Mouse (Mus musculus): ENCODE measurements around the gene Tmem198b.

Tmem198b gene

DNA sequence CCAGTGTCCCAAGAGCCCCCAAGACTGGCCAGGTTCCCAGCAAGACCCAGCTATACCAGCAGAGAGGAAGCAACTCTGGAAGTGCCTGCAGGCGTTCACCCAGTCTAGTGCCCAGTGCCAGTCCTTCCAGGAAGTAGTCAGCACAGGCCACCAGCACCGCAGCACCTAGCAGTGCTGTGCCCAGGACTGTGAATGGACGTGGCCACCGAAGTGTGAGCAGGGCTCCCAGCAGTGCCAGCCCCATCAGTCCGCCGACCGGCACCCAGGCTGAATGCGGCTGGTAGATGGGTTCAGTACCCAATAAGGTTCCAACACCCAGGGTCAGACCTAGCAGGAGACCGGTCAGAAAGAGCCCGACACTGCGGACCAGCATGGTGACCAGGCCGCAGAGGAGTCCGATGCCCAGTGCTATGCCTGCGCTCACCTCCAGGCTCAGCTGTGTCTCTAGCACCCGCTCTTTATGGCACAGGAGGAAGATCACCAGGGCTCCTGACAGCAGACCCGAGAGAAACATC is 2.1 kb downstream of the Tmem198b start:
- no peak for DNase-seq (ENCODE audit: low read depth, low spot score)

- DNase-seq (ENCODE audit: low read depth, low spot score) = no peak
Measured at GRCm38 (mm10) chr10:128798676-128799075, 5.5 kb downstream of the Tmem198b start.

GRCm38 (mm10) chr10:128795581-128795980 is 8.6 kb downstream of the Tmem198b start:
- peak; percentile 82 for DNase-seq (ENCODE audit: low read depth, low spot score)

GRCm38 (mm10) chr10:128794391-128794790 is 9.8 kb downstream of the Tmem198b start:
- no peak for DNase-seq (ENCODE audit: low read depth, low spot score)

DNA sequence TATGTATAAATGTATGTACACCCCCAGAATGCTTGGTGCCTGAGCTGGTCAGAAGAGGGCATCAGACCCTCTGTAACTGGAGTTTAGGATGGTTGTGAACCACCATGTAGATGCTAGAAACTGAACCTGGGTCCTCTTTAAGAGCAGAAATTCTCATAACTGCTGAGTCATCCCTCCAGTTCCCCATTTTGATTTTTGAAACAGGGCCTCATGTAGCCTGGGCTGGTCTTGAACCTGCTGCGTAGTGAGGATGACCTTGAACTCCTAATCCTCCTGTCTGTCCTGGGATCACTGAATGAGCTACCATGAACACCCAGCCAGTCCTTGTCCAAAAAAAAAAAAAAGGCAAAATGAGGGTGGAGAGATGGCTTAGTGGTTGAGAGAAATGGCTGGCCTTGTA is 10.9 kb downstream of the Tmem198b start:
- no peak for DNase-seq (ENCODE audit: low read depth, low spot score)

DNA sequence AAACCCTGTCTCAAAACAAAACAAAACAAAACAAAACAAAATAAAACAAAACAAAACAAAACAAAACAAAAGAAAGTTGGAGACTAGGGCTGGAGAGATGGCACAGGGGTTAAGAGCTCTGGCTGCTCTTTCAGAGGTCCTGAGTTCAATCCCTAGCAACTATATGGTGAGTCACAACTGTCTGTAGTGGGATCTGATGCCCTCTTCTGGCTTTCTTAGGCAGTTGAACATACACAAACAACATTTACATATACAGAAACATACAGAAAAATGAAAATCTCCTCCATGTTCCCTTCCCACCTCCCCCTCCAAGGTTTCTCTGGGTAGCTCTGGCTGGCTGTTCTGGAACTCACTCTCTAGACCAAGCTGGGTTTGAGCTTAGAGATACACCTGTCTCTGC is 12.1 kb downstream of the Tmem198b start:
- DNase-seq (ENCODE audit: low read depth, low spot score) = no peak

- no peak for DNase-seq (ENCODE audit: low read depth, low spot score)
Measured at GRCm38 (mm10) chr10:128790398-128791124, 13.6 kb downstream of the Tmem198b start, which contains the start of gene Mmp19. Gene Mmp19, plus strand, starts transcription at chr10:128790910.

DNA sequence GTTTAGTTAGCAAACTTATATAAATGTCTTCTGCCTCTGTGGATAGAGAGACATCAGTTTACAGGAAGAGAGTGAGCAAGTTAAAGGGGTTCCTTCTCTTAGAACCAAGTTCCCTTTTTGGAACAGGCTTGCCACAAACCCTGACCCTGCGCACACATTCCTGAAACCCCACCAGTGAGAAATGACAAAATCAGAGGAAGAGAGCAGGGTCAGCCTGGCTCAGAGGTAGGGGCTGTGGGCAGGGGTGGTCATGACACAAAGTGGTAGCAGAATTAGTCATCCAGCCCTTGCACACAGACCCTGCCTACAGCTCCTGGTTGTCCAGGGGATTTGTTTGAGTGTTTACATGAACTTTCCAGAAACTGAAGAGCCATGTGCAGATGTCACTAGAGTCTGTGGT is 24.0 kb downstream of the Tmem198b start:
- no peak for DNase-seq (ENCODE audit: low read depth, low spot score)

GRCm38 (mm10) chr10:128779011-128779795 is 25.0 kb downstream of the Tmem198b start:
- peak; percentile 16 for DNase-seq (ENCODE audit: low read depth, low spot score)

- DNase-seq (ENCODE audit: low read depth, low spot score) = no peak
Measured at GRCm38 (mm10) chr10:128778441-128778840, 25.7 kb downstream of the Tmem198b start.

- no peak for DNase-seq (ENCODE audit: low read depth, low spot score)
Measured at GRCm38 (mm10) chr10:128773685-128774084, 30.5 kb downstream of the Tmem198b start.

DNA sequence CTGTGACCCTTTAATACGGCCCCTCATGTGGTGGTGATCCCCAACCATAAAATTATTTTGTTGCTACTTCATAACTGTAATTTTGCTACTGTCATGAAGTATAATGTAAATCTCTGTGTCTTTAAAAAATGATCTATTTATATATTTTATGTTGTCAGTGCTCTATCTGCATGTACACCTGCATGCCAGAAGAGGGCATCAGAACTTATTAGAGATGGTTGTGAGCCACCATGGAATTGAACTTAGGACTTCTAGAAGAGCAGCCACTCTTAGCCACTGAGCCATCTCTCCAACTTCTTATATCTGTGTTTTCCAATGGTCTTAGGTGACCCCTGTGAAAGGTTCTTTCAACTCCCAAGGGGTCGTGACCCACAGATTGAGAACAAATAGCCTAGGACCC is 31.3 kb downstream of the Tmem198b start:
- peak; percentile 9 for DNase-seq (ENCODE audit: low read depth, low spot score)

Measured in brain, adult 2 months (tissue).